Mouse (Mus musculus): ENCODE measurements around the gene Cdk8.

GRCm38 (mm10) chr5:146265934-146266591, 35.0 kb downstream of the Cdk8 start:
- TF ChIP-seq CTCF (IDR thresholded peaks at IDR 0.05) (no peak), POLR2A (IDR thresholded peaks at IDR 0.05; ENCODE audit: insufficient read depth, low read depth, low read length) (no peak)
